Mouse (Mus musculus): ENCODE results near the gene Tgfbr3. TPM values are rescaled to one million over a fixed set of nuclear protein-coding genes. Genes with fewer than 3 reads are reported as not detected.
A peak's percentile ranks its signal among the peaks of the same experiment; 100 is the strongest.

The Tgfbr3 gene
- polyA plus RNA-seq, 1 experiment from 2014 or later: 38.2 TPM

GRCm38 (mm10) chr5:107296512-107297322, 7.3 kb upstream of the Tgfbr3 start:
- Histone ChIP-seq H3K36me3 (ENCODE audit: control insufficient read depth, insufficient read depth, low read length) (no peaks in the 10 kb centered on the region), H3K4me2 (no peak overlapping the region), H3K4me1 (ENCODE audit: control insufficient read depth, insufficient read depth, low read length) (no peaks in the 10 kb centered on the region), H3K27ac (ENCODE audit: low read depth, low read length) (no peak overlapping the region), H3K9me3 (replicated peaks; ENCODE audit: control insufficient read depth, low read length) (no peaks in the 10 kb centered on the region), H3K4me3 (ENCODE audit: low read depth, low read length) (no peak overlapping the region), H3K9ac (ENCODE audit: low read depth, low read length) (no peak overlapping the region), H3K27me3 (ENCODE audit: control insufficient read depth, insufficient read depth, low read length) (no peaks in the 10 kb centered on the region)
- ATAC-seq (replicated peaks; ENCODE audit: insufficient number of reproducible peaks, low FRiP score, low TSS enrichment): no peak
- WGBS (ENCODE audit: insufficient replicate concordance): 46% methylated on average over 9 of the region's 9 CpGs

- no peak overlapping the region for H3K4me2 ChIP-seq
These were observed 6.5 kb upstream of the Tgfbr3 start for GRCm38 (mm10) chr5:107295817-107296511.

GRCm38 (mm10) chr5:107295061-107295816, 5.8 kb upstream of the Tgfbr3 start:
- H3K4me3 ChIP-seq (ENCODE audit: low read depth, low read length): no peak overlapping the region
- 58% methylated on average over 8 of the region's 8 CpGs for WGBS (ENCODE audit: insufficient replicate concordance)

More at GRCm38 (mm10) chr5:107295817-107296511, 6.5 kb upstream of the Tgfbr3 start:
- Histone ChIP-seq H3K27ac (ENCODE audit: low read depth, low read length) (no peak overlapping the region), H3K4me3 (ENCODE audit: low read depth, low read length) (no peak overlapping the region), H3K27me3 (ENCODE audit: control insufficient read depth, insufficient read depth, low read length) (no peaks in the 10 kb centered on the region), H3K36me3 (ENCODE audit: control insufficient read depth, insufficient read depth, low read length) (no peaks in the 10 kb centered on the region), H3K9ac (ENCODE audit: low read depth, low read length) (no peak overlapping the region), H3K4me1 (ENCODE audit: control insufficient read depth, insufficient read depth, low read length) (no peaks in the 10 kb centered on the region), H3K9me3 (replicated peaks; ENCODE audit: control insufficient read depth, low read length) (no peaks in the 10 kb centered on the region)
- WGBS (ENCODE audit: insufficient replicate concordance): 79% methylated on average over 16 of the region's 16 CpGs
- no peak for ATAC-seq (replicated peaks; ENCODE audit: insufficient number of reproducible peaks, low FRiP score, low TSS enrichment)

GRCm38 (mm10) chr5:107294041-107294440, 4.6 kb upstream of the Tgfbr3 start:
- H3K4me3 ChIP-seq (ENCODE audit: low read depth, low read length): no peak overlapping the region
- H3K36me3 ChIP-seq (ENCODE audit: control insufficient read depth, insufficient read depth, low read length): no peaks in the 10 kb centered on the region
- no peak overlapping the region for H3K27ac ChIP-seq (ENCODE audit: low read depth, low read length)
- no peaks in the 10 kb centered on the region for H3K9me3 ChIP-seq (replicated peaks; ENCODE audit: control insufficient read depth, low read length)
- no peak for ATAC-seq (replicated peaks; ENCODE audit: insufficient number of reproducible peaks, low FRiP score, low TSS enrichment)
- no peak overlapping the region for H3K4me2 ChIP-seq
- no peak overlapping the region for H3K9ac ChIP-seq (ENCODE audit: low read depth, low read length)
- no peaks in the 10 kb centered on the region for H3K4me1 ChIP-seq (ENCODE audit: control insufficient read depth, insufficient read depth, low read length)
- 80% methylated on average over 4 of the region's 4 CpGs for WGBS (ENCODE audit: insufficient replicate concordance)
- 0 out of 2 replicates have a peak, but pooled peaks cover 3% of the 10 kb centered on the region for H3K27me3 ChIP-seq (ENCODE audit: control insufficient read depth, insufficient read depth, low read length)

More at GRCm38 (mm10) chr5:107295061-107295816, 5.8 kb upstream of the Tgfbr3 start:
- no peaks in the 10 kb centered on the region for H3K4me1 ChIP-seq (ENCODE audit: control insufficient read depth, insufficient read depth, low read length)
- H3K27ac ChIP-seq (ENCODE audit: low read depth, low read length): no peak overlapping the region
- no peaks in the 10 kb centered on the region for H3K9me3 ChIP-seq (replicated peaks; ENCODE audit: control insufficient read depth, low read length)
- no peak overlapping the region for H3K4me2 ChIP-seq
- no peak overlapping the region for H3K9ac ChIP-seq (ENCODE audit: low read depth, low read length)
- H3K27me3 ChIP-seq (ENCODE audit: control insufficient read depth, insufficient read depth, low read length): 0 out of 2 replicates have a peak, but pooled peaks cover 3% of the 10 kb centered on the region
- ATAC-seq (replicated peaks; ENCODE audit: insufficient number of reproducible peaks, low FRiP score, low TSS enrichment): no peak
- no peaks in the 10 kb centered on the region for H3K36me3 ChIP-seq (ENCODE audit: control insufficient read depth, insufficient read depth, low read length)

GRCm38 (mm10) chr5:107289986-107290385, 557 bp upstream of the Tgfbr3 start:
- ATAC-seq (replicated peaks; ENCODE audit: insufficient number of reproducible peaks, low FRiP score, low TSS enrichment): no peak
- H3K9me3 ChIP-seq (replicated peaks; ENCODE audit: control insufficient read depth, low read length): no peaks in the 10 kb centered on the region
- 0 out of 2 replicates have a peak, but pooled peaks cover 4% of the 10 kb centered on the region for H3K4me1 ChIP-seq (ENCODE audit: control insufficient read depth, insufficient read depth, low read length)
- 35% methylated on average over 8 of the region's 8 CpGs for WGBS (ENCODE audit: insufficient replicate concordance)
- H3K36me3 ChIP-seq (ENCODE audit: control insufficient read depth, insufficient read depth, low read length): no peaks in the 10 kb centered on the region
- peak overlapping the region; percentile 86 for H3K4me3 ChIP-seq (ENCODE audit: low read depth, low read length)
- peak overlapping the region; percentile 90 for H3K4me2 ChIP-seq
- no peak overlapping the region for H3K9ac ChIP-seq (ENCODE audit: low read depth, low read length)
- no peak overlapping the region for H3K27ac ChIP-seq (ENCODE audit: low read depth, low read length)
- 0 out of 2 replicates have a peak, but pooled peaks cover 3% of the 10 kb centered on the region for H3K27me3 ChIP-seq (ENCODE audit: control insufficient read depth, insufficient read depth, low read length)

- ATAC-seq (replicated peaks; ENCODE audit: insufficient number of reproducible peaks, low FRiP score, low TSS enrichment): peak; percentile 43
- under 1% methylated on average over 62 of the region's 62 CpGs for WGBS (ENCODE audit: insufficient replicate concordance)
- Histone ChIP-seq H3K4me2 (peak overlapping the region; percentile 90), H3K4me1 (ENCODE audit: control insufficient read depth, insufficient read depth, low read length) (0 out of 2 replicates have a peak, but pooled peaks cover 6% of the 10 kb centered on the region), H3K27ac (ENCODE audit: low read depth, low read length) (peak overlapping the region; percentile 85), H3K4me3 (ENCODE audit: low read depth, low read length) (peak overlapping the region; percentile 86), H3K36me3 (ENCODE audit: control insufficient read depth, insufficient read depth, low read length) (no peaks in the 10 kb centered on the region), H3K9me3 (replicated peaks; ENCODE audit: control insufficient read depth, low read length) (no peaks in the 10 kb centered on the region), H3K27me3 (ENCODE audit: control insufficient read depth, insufficient read depth, low read length) (0 out of 2 replicates have a peak, but pooled peaks cover 3% of the 10 kb centered on the region), H3K9ac (ENCODE audit: low read depth, low read length) (peak overlapping the region; percentile 82)
These were observed 799 bp downstream of the Tgfbr3 start for GRCm38 (mm10) chr5:107288427-107289233.

GRCm38 (mm10) chr5:107287908-107288267, 1.5 kb downstream of the Tgfbr3 start:
- no peak overlapping the region for H3K27ac ChIP-seq (ENCODE audit: low read depth, low read length)
- H3K4me2 ChIP-seq: peak overlapping the region; percentile 90
- H3K4me3 ChIP-seq (ENCODE audit: low read depth, low read length): peak overlapping the region; percentile 86
- H3K4me1 ChIP-seq (ENCODE audit: control insufficient read depth, insufficient read depth, low read length): 0 out of 2 replicates have a peak, but pooled peaks cover 6% of the 10 kb centered on the region
- 46% methylated on average over 5 of the region's 5 CpGs for WGBS (ENCODE audit: insufficient replicate concordance)
- 0 out of 2 replicates have a peak, but pooled peaks cover 3% of the 10 kb centered on the region for H3K27me3 ChIP-seq (ENCODE audit: control insufficient read depth, insufficient read depth, low read length)
- peak overlapping the region; percentile 82 for H3K9ac ChIP-seq (ENCODE audit: low read depth, low read length)
- H3K36me3 ChIP-seq (ENCODE audit: control insufficient read depth, insufficient read depth, low read length): no peaks in the 10 kb centered on the region
- no peak for ATAC-seq (replicated peaks; ENCODE audit: insufficient number of reproducible peaks, low FRiP score, low TSS enrichment)
- no peaks in the 10 kb centered on the region for H3K9me3 ChIP-seq (replicated peaks; ENCODE audit: control insufficient read depth, low read length)

All from heart, embryonic 11.5 days (tissue).